7 mouse cellular contexts compared by ENCODE assay signal in the genomic region with DNA sequence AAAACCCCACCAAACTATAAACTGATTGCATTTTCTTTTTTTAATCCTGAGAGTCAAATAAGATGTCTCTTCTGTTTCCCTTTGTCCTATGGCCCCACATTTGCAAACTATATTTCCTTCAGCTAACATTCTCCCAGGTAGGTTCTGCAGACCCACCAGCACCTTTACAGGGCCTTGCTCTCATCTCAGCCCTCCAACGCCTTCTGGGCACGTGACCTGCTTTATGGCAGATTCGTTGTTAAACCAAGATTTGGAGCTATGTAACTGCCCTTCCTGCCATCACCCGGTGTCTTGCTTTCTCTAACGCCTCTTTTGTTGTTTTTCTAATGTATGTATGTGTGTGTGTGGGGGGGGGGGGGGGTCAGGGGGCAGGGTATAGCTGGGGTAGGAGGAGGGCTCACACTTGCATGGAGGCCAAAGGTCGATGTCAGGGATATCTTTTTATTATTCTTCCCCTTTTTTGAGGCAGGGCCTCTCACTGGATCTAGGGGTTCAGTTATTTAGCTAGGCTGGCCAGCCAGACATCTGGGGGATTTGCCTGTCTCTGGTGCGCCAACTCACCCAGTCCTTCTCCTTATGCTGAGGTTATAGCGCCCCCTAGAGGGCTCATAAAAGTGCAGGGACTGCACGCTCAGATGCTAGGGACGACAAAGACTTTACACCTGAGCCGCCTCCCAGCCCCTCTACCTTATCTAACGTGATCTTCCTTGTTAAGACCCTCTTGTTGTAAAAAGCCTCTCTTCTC. TPM values are rescaled to one million over a fixed set of nuclear protein-coding genes. Genes with fewer than 3 reads are reported as not detected.
DNase-seq lines count a peak whose midpoint lies in the region; ATAC-seq and TF ChIP-seq lines count a peak whose summit lies in the region.

No protein-coding gene starts in this region.

- H3K27me3 ChIP-seq in forebrain, embryonic 12.5 days: 0 out of 2 replicates have a peak, but pooled peaks cover 5% of the 10 kb centered on the region
- no peaks in the 10 kb centered on the region for H3K27me3 ChIP-seq in hindbrain, postnatal 0 days (ENCODE audit: insufficient read depth, low read length)
- peaks cover 2% of the 10 kb centered on the region; the same call in 1 of the 2 replicates for H3K27me3 ChIP-seq in liver, embryonic 14.5 days (ENCODE audit: control insufficient read depth, insufficient read depth, low read length)

- H3K36me3 ChIP-seq in forebrain, embryonic 12.5 days (replicated peaks): no peaks in the 10 kb centered on the region
- no peaks in the 10 kb centered on the region for H3K36me3 ChIP-seq in hindbrain, postnatal 0 days (ENCODE audit: insufficient read depth, low read length)
- H3K36me3 ChIP-seq in liver, embryonic 14.5 days (replicated peaks; ENCODE audit: control insufficient read depth, insufficient read depth, low read depth): no peaks in the 10 kb centered on the region

- DNase-seq in Muller cell, postnatal 12 days (ENCODE audit: inconsistent ontology term): peak; percentile 14
- peak; percentile 77 for DNase-seq in hindbrain, postnatal 0 days (ENCODE audit: low spot score)
- DNase-seq in liver, embryonic 14.5 days (ENCODE audit: low read depth in 3 of 3, low spot score in 3 of 3): peak; percentile 37 to 47 (median 40)
- peak; percentile 47 to 73 for DNase-seq in natural killer cell, adult 2 months (ENCODE audit: low spot score in 2 of 2)
- DNase-seq in thymus, adult 18-20 months: peak; percentile 60 to 72

- H3K4me3 ChIP-seq in forebrain, embryonic 12.5 days (replicated peaks): 0 out of 2 replicates have a peak overlapping the region, but pooled peaks have one; percentile 11
- H3K4me3 ChIP-seq in hindbrain, postnatal 0 days (ENCODE audit: low read length): no peak overlapping the region
- peak overlapping the region in 1 of 2 experiments; percentile 14; a peak in 1 of 4 replicates for H3K4me3 ChIP-seq in liver, embryonic 14.5 days (ENCODE audit: insufficient read depth in 1 of 2, low read depth in 2 of 2, low read length in 2 of 2)

- ATAC-seq in CD4-positive, CD25-positive, alpha-beta regulatory T cell, adult 4 months: peak; percentile 71
- ATAC-seq in forebrain, embryonic 12.5 days (ENCODE audit: low FRiP score): peak; percentile 55; the same call in 1 of the 2 replicates
- ATAC-seq in hindbrain, postnatal 0 days: peak; percentile 58
- peak; percentile 58; the same call in 1 of the 2 replicates for ATAC-seq in liver, embryonic 14.5 days (ENCODE audit: insufficient read depth)

- no peak overlapping the region for H3K9ac ChIP-seq in forebrain, embryonic 12.5 days
- no peak overlapping the region for H3K9ac ChIP-seq in hindbrain, postnatal 0 days (replicated peaks; ENCODE audit: low read length)
- no peak overlapping the region for H3K9ac ChIP-seq in liver, embryonic 14.5 days (replicated peaks)

- peak; percentile 71 for TF ChIP-seq CTCF in hindbrain, postnatal 0 days (IDR thresholded peaks at IDR 0.05; ENCODE audit: low read depth)
- TF ChIP-seq CTCF in liver, embryonic 14.5 days (IDR thresholded peaks at IDR 0.05; ENCODE audit: low read depth): peak; percentile 63

- H3K4me1 ChIP-seq in forebrain, embryonic 12.5 days: no peaks in the 10 kb centered on the region; the same call in 1 of the 2 replicates
- H3K4me1 ChIP-seq in hindbrain, postnatal 0 days (ENCODE audit: insufficient read depth, low read length): no peaks in the 10 kb centered on the region
- peaks cover 0 to 13% of the 10 kb centered on the region in 2 experiments; a peak in 2 of 4 replicates for H3K4me1 ChIP-seq in liver, embryonic 14.5 days (replicated peaks; ENCODE audit: control insufficient read depth in 2 of 2, insufficient read depth in 2 of 2, low read length in 1 of 2)

- no peak for TF ChIP-seq EP300 in liver, embryonic 14.5 days (IDR thresholded peaks at IDR 0.05; ENCODE audit: low read depth)

- H3K9me3 ChIP-seq in forebrain, embryonic 12.5 days: no peaks in the 10 kb centered on the region
- no peaks in the 10 kb centered on the region for H3K9me3 ChIP-seq in hindbrain, postnatal 0 days (ENCODE audit: low read length)
- no peaks in the 10 kb centered on the region for H3K9me3 ChIP-seq in liver, embryonic 14.5 days (ENCODE audit: control insufficient read depth, low read length)

- peak overlapping the region; percentile 44 for H3K4me2 ChIP-seq in forebrain, embryonic 12.5 days
- H3K4me2 ChIP-seq in hindbrain, postnatal 0 days (ENCODE audit: low read depth, low read length): peak overlapping the region; percentile 38
- peak overlapping the region; percentile 44 for H3K4me2 ChIP-seq in liver, embryonic 14.5 days (ENCODE audit: low read depth)

- WGBS in forebrain, embryonic 12.5 days: 50% methylated on average over 12 of the region's 12 CpGs
- 56% methylated on average over 12 of the region's 12 CpGs for WGBS in hindbrain, postnatal 0 days
- 10% methylated on average over 12 of the region's 12 CpGs for WGBS in liver, embryonic 14.5 days (ENCODE audit: insufficient replicate concordance)

- no peak overlapping the region for H3K27ac ChIP-seq in forebrain, embryonic 12.5 days
- H3K27ac ChIP-seq in hindbrain, postnatal 0 days: no peak overlapping the region
- no peak overlapping the region for H3K27ac ChIP-seq in liver, embryonic 14.5 days

RNA-seq across cellular contexts. Expression of a gene that starts 28.3 kb away (rescaled TPM):
- 1 to 10 TPM in 1 of 2 experiments, under 1 TPM in 1; 0.28 to 1.9 TPM for polyA plus RNA-seq in CD4-positive, CD25-positive, alpha-beta regulatory T cell, adult 4 months (2017; shearing (Covaris generic))
- 0.50 and 0.55 TPM in 2 replicates for polyA plus RNA-seq in forebrain, embryonic 12.5 days (2016; fragmentation: Nextera tagmentation; extraction: Ambion mirVana)
- 0.68 and 1.9 TPM in 2 replicates for total RNA-seq in hindbrain, postnatal 0 days (2014; rRNA removed)
- 1.1 and 1.4 TPM in 2 replicates for polyA plus RNA-seq in hindbrain, postnatal 0 days (2015; fragmentation: Nextera tagmentation; extraction: Ambion mirVana)
- polyA plus RNA-seq in liver, embryonic 14.5 days (2012; rRNA removed): 1.2 and 1.6 TPM in 2 replicates
- 0.88 and 1.4 TPM in 2 replicates for polyA plus RNA-seq in liver, embryonic 14.5 days (2014; fragmentation: Nextera tagmentation; extraction: Ambion mirVana)

Comparison
In these comparisons a context has a peak if more than half of its experiments do, and no peak if none do; other contexts are left out.
1. DNase-seq: peak in every context shown above with its lines; median percentile 77 in hindbrain, postnatal 0 days; 66 in thymus, adult 18-20 months; 60 in natural killer cell, adult 2 months; 40 in liver, embryonic 14.5 days; 14 in Muller cell, postnatal 12 days.